Mouse (Mus musculus): ENCODE results near the gene 1700021F05Rik. TPM values are rescaled to one million over a fixed set of nuclear protein-coding genes. Genes with fewer than 3 reads are reported as not detected.
A peak's percentile ranks its signal among the peaks of the same experiment; 100 is the strongest.

The 1700021F05Rik gene
- polyA plus RNA-seq, 1 experiment from 2014 or later, result 73.1 TPM

GRCm38 (mm10) chr10:43482021-43482420 lies 58.8 kb downstream of the 1700021F05Rik start:
- WGBS, result 88% methylated on average over 5 of the region's 5 CpGs
- H3K4me1 ChIP-seq (ENCODE audit: control insufficient read depth, insufficient read depth, low read length), result peaks cover 16% of the 10 kb centered on the region
- no peak for ATAC-seq (ENCODE audit: low FRiP score, low TSS enrichment)
- no peaks in the 10 kb centered on the region for H3K36me3 ChIP-seq (ENCODE audit: control insufficient read depth, insufficient read depth, low read length)
- no peak overlapping the region for H3K27ac ChIP-seq (ENCODE audit: low read depth, low read length)
- H3K4me2 ChIP-seq (replicated peaks; ENCODE audit: low read depth, low read length), result no peak overlapping the region
- no peak overlapping the region for H3K9ac ChIP-seq (ENCODE audit: low read depth, low read length)
- H3K4me3 ChIP-seq (ENCODE audit: low read length), result no peak overlapping the region
- H3K9me3 ChIP-seq (ENCODE audit: control insufficient read depth, low read length), result no peaks in the 10 kb centered on the region
- H3K27me3 ChIP-seq (ENCODE audit: control insufficient read depth, insufficient read depth, low read length), result no peaks in the 10 kb centered on the region

DNA sequence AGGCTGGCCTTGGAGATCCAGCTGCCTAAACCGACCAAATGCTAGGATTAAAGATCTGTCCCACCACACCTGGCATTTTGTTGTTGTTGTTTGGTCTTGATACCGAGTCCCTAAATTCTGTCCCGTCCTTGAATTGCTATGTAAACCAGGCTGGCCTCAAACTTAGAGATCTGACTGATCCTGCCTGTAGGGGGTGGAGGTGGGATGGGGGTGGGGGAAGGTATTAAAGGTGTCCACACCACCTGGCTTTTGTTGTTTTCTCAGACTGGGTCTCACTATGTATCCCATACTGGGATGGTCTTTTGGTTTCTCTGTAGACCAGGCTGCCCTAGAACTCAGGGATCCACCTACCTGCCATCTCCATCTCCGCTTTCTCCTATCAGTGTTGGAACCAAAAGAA lies 59.6 kb downstream of the 1700021F05Rik start:
- H3K4me2 ChIP-seq (replicated peaks; ENCODE audit: low read depth, low read length), result peak overlapping the region; percentile 92
- H3K36me3 ChIP-seq (ENCODE audit: control insufficient read depth, insufficient read depth, low read length), result no peaks in the 10 kb centered on the region
- H3K27me3 ChIP-seq (ENCODE audit: control insufficient read depth, insufficient read depth, low read length), result no peaks in the 10 kb centered on the region
- no peaks in the 10 kb centered on the region for H3K9me3 ChIP-seq (ENCODE audit: control insufficient read depth, low read length)
- no peak overlapping the region for H3K4me3 ChIP-seq (ENCODE audit: low read length)
- H3K4me1 ChIP-seq (ENCODE audit: control insufficient read depth, insufficient read depth, low read length), result peaks cover 16% of the 10 kb centered on the region
- H3K27ac ChIP-seq (ENCODE audit: low read depth, low read length), result no peak overlapping the region
- 37% methylated on average over 4 of the region's 4 CpGs for WGBS
- 0 out of 2 replicates have a peak overlapping the region, but pooled peaks have one; percentile 99 for H3K9ac ChIP-seq (ENCODE audit: low read depth, low read length)
- ATAC-seq (ENCODE audit: low FRiP score, low TSS enrichment), result no peak

GRCm38 (mm10) chr10:43480227-43480849 lies 60.5 kb downstream of the 1700021F05Rik start:
- Histone ChIP-seq H3K9me3 (ENCODE audit: control insufficient read depth, low read length) (no peaks in the 10 kb centered on the region), H3K27ac (ENCODE audit: low read depth, low read length) (peak overlapping the region; percentile 98)
- 4% methylated on average over 13 of the region's 13 CpGs for WGBS

DNA sequence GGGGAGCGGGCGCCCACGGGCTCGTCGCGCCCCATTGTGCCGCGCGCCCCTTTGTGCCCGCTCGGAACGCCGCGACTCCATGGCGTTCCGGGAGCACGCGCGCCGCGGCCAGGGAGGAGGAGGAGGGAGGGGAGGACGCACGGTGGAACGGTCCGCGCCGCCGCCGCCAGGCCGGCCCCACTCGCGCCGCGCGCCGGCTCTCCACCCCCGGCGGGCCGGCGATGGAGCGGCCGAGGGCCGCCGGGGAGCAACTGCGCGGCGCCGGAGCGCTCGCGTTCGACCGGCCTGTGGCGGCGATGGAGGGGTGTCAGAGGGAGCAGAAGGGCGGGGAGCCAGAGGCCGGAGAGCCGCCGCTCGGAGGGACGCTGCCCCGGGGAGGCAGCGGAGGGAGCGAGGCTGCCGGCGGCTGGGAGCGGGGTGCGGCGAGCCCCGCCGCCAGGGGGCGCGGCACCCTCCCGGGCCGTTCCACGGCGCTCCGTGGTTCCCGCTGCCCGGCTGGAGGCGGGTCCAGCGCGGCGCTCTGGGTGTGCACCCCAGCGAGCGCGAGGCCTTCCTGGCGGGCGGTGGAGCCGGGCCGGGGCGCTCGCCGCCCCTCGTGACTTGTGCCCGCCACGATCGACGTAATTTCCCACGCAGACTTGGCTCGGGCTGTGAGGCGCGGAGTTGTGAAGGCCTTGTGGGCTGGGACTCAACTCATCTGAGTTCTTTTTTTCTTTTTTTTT lies 61.2 kb downstream of the 1700021F05Rik start:
- Histone ChIP-seq H3K27me3 (ENCODE audit: control insufficient read depth, insufficient read depth, low read length) (no peaks in the 10 kb centered on the region), H3K9ac (ENCODE audit: low read depth, low read length) (peak overlapping the region; percentile 99), H3K4me2 (replicated peaks; ENCODE audit: low read depth, low read length) (peak overlapping the region; percentile 92), H3K4me3 (ENCODE audit: low read length) (peak overlapping the region; percentile 91), H3K9me3 (ENCODE audit: control insufficient read depth, low read length) (no peaks in the 10 kb centered on the region), H3K36me3 (ENCODE audit: control insufficient read depth, insufficient read depth, low read length) (no peaks in the 10 kb centered on the region), H3K27ac (ENCODE audit: low read depth, low read length) (peak overlapping the region; percentile 98), H3K4me1 (ENCODE audit: control insufficient read depth, insufficient read depth, low read length) (peaks cover 16% of the 10 kb centered on the region)
- ATAC-seq (ENCODE audit: low FRiP score, low TSS enrichment), result peak; percentile 81
- under 1% methylated on average over 72 of the region's 103 CpGs for WGBS

More at GRCm38 (mm10) chr10:43480227-43480849, 60.5 kb downstream of the 1700021F05Rik start:
- no peaks in the 10 kb centered on the region for H3K36me3 ChIP-seq (ENCODE audit: control insufficient read depth, insufficient read depth, low read length)
- H3K27me3 ChIP-seq (ENCODE audit: control insufficient read depth, insufficient read depth, low read length), result no peaks in the 10 kb centered on the region
- peak overlapping the region; percentile 92 for H3K4me2 ChIP-seq (replicated peaks; ENCODE audit: low read depth, low read length)
- peaks cover 16% of the 10 kb centered on the region for H3K4me1 ChIP-seq (ENCODE audit: control insufficient read depth, insufficient read depth, low read length)
- H3K4me3 ChIP-seq (ENCODE audit: low read length), result peak overlapping the region; percentile 91
- peak overlapping the region; percentile 99 for H3K9ac ChIP-seq (ENCODE audit: low read depth, low read length)
- ATAC-seq (ENCODE audit: low FRiP score, low TSS enrichment), result no peak

- no peaks in the 10 kb centered on the region for H3K9me3 ChIP-seq (ENCODE audit: control insufficient read depth, low read length)
- peak within 1 kb of the TSS; percentile 99 for H3K9ac ChIP-seq (ENCODE audit: low read depth, low read length)
- ATAC-seq (ENCODE audit: low FRiP score, low TSS enrichment), result peak; percentile 66
- peaks cover 16% of the 10 kb centered on the region for H3K4me1 ChIP-seq (ENCODE audit: control insufficient read depth, insufficient read depth, low read length)
- WGBS, result under 1% methylated on average over 72 of the region's 101 CpGs
- H3K27me3 ChIP-seq (ENCODE audit: control insufficient read depth, insufficient read depth, low read length), result no peaks in the 10 kb centered on the region
- H3K4me2 ChIP-seq (replicated peaks; ENCODE audit: low read depth, low read length), result peak within 1 kb of the TSS; percentile 92
- H3K27ac ChIP-seq (ENCODE audit: low read depth, low read length), result peak within 1 kb of the TSS; percentile 98
- peak within 1 kb of the TSS; percentile 91 for H3K4me3 ChIP-seq (ENCODE audit: low read length)
- no peaks in the 10 kb centered on the region for H3K36me3 ChIP-seq (ENCODE audit: control insufficient read depth, insufficient read depth, low read length)
Observed at GRCm38 (mm10) chr10:43478751-43479435, 61.9 kb downstream of the 1700021F05Rik start, which contains the start of gene Bend3. Bend3 (plus strand) TSS chr10:43478831.

DNA sequence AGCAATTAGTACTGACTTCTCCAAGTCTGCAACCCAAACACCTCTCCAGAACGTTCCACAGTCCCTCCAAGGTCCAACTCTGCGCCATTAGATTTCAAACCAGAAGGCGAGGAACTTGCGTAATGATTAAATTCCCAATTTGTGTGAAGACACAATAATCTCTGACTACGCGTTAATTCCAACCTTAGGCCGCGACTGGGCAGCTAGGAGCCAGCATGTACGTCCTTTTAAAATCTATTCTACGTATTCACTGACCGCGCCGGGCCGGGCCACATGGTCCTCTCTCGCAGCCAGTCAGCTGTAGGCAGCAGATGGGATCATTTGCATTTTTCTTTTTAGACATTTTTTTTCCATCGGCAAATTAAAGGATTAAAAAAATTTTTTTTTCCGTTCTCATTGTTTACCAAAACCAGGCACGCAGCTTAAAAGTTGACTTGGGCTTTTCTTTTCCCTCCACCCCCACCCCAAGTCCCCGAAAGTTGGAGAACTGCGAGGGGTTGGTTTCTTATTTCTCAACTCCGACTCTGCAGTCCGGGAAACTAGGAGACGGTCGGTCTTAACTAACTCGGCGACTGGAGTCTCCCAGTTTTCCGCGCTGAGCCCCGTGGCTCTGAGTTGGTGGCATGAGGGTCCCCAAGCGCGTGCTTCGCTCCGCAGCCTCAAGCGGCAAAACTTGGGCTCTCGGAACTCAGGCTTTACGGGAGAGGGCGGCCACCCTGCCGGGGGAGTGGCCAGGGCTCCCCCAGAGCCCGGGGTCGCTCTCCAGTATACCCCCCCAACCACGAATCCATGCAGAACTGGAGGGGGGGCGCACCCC lies 62.7 kb downstream of the 1700021F05Rik start:
- WGBS, result under 1% methylated on average over 42 of the region's 42 CpGs
- H3K9me3 ChIP-seq (ENCODE audit: control insufficient read depth, low read length), result no peaks in the 10 kb centered on the region
- peak overlapping the region; percentile 98 for H3K27ac ChIP-seq (ENCODE audit: low read depth, low read length)
- peak overlapping the region; percentile 99 for H3K9ac ChIP-seq (ENCODE audit: low read depth, low read length)
- H3K4me1 ChIP-seq (ENCODE audit: control insufficient read depth, insufficient read depth, low read length), result peaks cover 8% of the 10 kb centered on the region
- peak overlapping the region; percentile 91 for H3K4me3 ChIP-seq (ENCODE audit: low read length)
- H3K4me2 ChIP-seq (replicated peaks; ENCODE audit: low read depth, low read length), result peak overlapping the region; percentile 92
- peak; percentile 56 for ATAC-seq (ENCODE audit: low FRiP score, low TSS enrichment)
- H3K36me3 ChIP-seq (ENCODE audit: control insufficient read depth, insufficient read depth, low read length), result no peaks in the 10 kb centered on the region
- no peaks in the 10 kb centered on the region for H3K27me3 ChIP-seq (ENCODE audit: control insufficient read depth, insufficient read depth, low read length)

DNA sequence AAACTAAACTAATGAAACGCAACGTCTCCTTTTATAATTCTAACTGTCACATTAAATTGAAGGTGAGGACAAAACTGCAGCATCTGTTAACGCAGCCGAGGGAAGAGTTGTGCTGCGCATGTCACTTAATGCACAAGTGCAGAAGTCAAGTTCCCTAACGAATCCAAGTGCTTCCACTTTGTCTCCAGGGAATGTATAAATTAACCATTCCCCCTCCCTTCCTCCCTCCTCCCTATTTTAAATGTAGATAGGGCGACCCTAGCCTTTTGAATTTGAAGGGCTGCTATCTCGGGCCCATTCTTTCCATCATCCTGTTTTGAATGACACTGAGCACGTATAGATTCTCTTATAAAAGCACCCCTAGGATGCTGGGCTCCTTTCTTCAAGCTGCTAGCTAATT lies 63.3 kb downstream of the 1700021F05Rik start:
- H3K36me3 ChIP-seq (ENCODE audit: control insufficient read depth, insufficient read depth, low read length), result no peaks in the 10 kb centered on the region
- no peaks in the 10 kb centered on the region for H3K27me3 ChIP-seq (ENCODE audit: control insufficient read depth, insufficient read depth, low read length)
- H3K9ac ChIP-seq (ENCODE audit: low read depth, low read length), result peak overlapping the region; percentile 99; the same call in 1 of the 2 replicates
- H3K27ac ChIP-seq (ENCODE audit: low read depth, low read length), result peak overlapping the region; percentile 98
- no peaks in the 10 kb centered on the region for H3K9me3 ChIP-seq (ENCODE audit: control insufficient read depth, low read length)
- ATAC-seq (ENCODE audit: low FRiP score, low TSS enrichment), result no peak
- peak overlapping the region; percentile 92 for H3K4me2 ChIP-seq (replicated peaks; ENCODE audit: low read depth, low read length)
- WGBS, result 8% methylated on average over 9 of the region's 9 CpGs
- peak overlapping the region; percentile 91 for H3K4me3 ChIP-seq (ENCODE audit: low read length)
- H3K4me1 ChIP-seq (ENCODE audit: control insufficient read depth, insufficient read depth, low read length), result peaks cover 8% of the 10 kb centered on the region

GRCm38 (mm10) chr10:43475376-43475775 lies 65.4 kb downstream of the 1700021F05Rik start:
- no peaks in the 10 kb centered on the region; the same call in 1 of the 2 replicates for H3K4me1 ChIP-seq (ENCODE audit: control insufficient read depth, insufficient read depth, low read length)
- H3K9me3 ChIP-seq (ENCODE audit: control insufficient read depth, low read length), result no peaks in the 10 kb centered on the region
- no peaks in the 10 kb centered on the region for H3K27me3 ChIP-seq (ENCODE audit: control insufficient read depth, insufficient read depth, low read length)
- no peak overlapping the region for H3K9ac ChIP-seq (ENCODE audit: low read depth, low read length)
- no peak overlapping the region for H3K4me2 ChIP-seq (replicated peaks; ENCODE audit: low read depth, low read length)
- WGBS, result 68% methylated on average over 4 of the region's 4 CpGs
- H3K36me3 ChIP-seq (ENCODE audit: control insufficient read depth, insufficient read depth, low read length), result no peaks in the 10 kb centered on the region
- H3K27ac ChIP-seq (ENCODE audit: low read depth, low read length), result no peak overlapping the region
- ATAC-seq (ENCODE audit: low FRiP score, low TSS enrichment), result no peak
- H3K4me3 ChIP-seq (ENCODE audit: low read length), result no peak overlapping the region

All from kidney, embryonic 14.5 days (tissue).